Mouse (Mus musculus): ENCODE measurements around the gene Kpna4.

DNA sequence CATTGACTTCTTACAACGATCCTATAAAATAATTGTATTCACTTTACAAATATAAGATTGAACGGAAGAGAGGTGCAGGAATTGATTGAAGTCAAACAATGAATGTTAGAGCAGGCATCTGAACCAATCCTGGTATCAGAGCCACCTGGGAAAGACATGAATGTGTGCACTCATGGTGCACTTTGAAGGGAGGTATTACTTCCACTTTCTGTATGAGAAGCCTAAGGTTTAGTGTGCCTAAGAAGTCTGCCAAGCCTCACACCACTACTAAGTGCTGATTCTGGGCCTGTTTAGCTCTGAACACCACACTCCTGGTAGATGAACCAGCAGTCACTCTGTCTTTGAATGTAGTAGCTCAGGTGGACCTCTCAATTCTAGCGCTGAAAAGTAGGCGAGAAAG, 4.1 kb upstream of the Kpna4 start:
- TF ChIP-seq POLR2A (IDR thresholded peaks at IDR 0.05; ENCODE audit: low read depth, low read length): no peak
- no peak for TF ChIP-seq CTCF (IDR thresholded peaks at IDR 0.05; ENCODE audit: extremely low read depth, insufficient read length, insufficient replicate concordance, low read depth, low read length)
